Mouse (Mus musculus) C2C12 (cell line): Measurements from ENCODE around the gene Auh.

Experiments used
- CEBPB ChIP-seq: IDR thresholded peaks from one replicate; pipeline ENCODE4 v1.6.1; 2011; ENCODE audit warnings: low read depth, mild to moderate bottlenecking, control low read depth, moderate library complexity
- CTCF ChIP-seq: IDR thresholded peaks from one replicate; pipeline ENCODE4 v1.5.1; 2011; ENCODE audit not compliant: control insufficient read depth, insufficient read depth, insufficient read length
- MYOG ChIP-seq: IDR thresholded peaks from one replicate; pipeline ENCODE4 v1.6.1; 2011; ENCODE audit not compliant: control insufficient read depth, insufficient read length; ENCODE audit errors: extremely low read depth
- USF1 ChIP-seq: IDR thresholded peaks from one replicate; pipeline ENCODE4 v1.6.1; 2011; ENCODE audit warnings: low read depth, mild to moderate bottlenecking, control low read depth, moderate library complexity

GRCm38 (mm10) chr13:52970876-52971275 lies 41.4 kb upstream of the Auh start:
- TF ChIP-seq CTCF = no peak
- no peak for TF ChIP-seq USF1
- TF ChIP-seq MYOG = no peak
- no peak for TF ChIP-seq CEBPB
